Mouse (Mus musculus) large intestine, adult 2 months (tissue): ENCODE measurements at regions not wholly inside any gene's neighbourhood (a gene's known extent, or its start where the extent isn't known, plus 50 kb on each side); places are given as distances from the start of the nearest gene placed in this dataset.

Experiments used
- DNase-seq: peaks from one replicate; pipeline ENCODE4 v3.0.0-alpha.2; 2012; ENCODE audit warnings: low read depth, low spot score
- WGBS: fragments of 180-500 bp; shearing (Covaris S2); methylation state at CpG from one replicate; pipeline ENCODE4 v1.1.7; 2018; 5-methylcytosine and 5-hydroxymethylcytosine counted together

GRCm38 (mm10) chr3:78908196-78908844 is 378.0 kb downstream of the Rapgef2 start:
- 67% methylated on average over 1 of the region's 1 CpGs for WGBS
- DNase-seq: no peak

GRCm38 (mm10) chr3:78907778-78908177 is 378.5 kb downstream of the Rapgef2 start:
- no peak for DNase-seq
- WGBS: 91% methylated on average over 7 of the region's 7 CpGs

GRCm38 (mm10) chr3:78901838-78902484 is 384.4 kb downstream of the Rapgef2 start:
- 60% methylated on average over 4 of the region's 4 CpGs for WGBS
- no peak for DNase-seq

GRCm38 (mm10) chr3:78901016-78901837 is 385.1 kb downstream of the Rapgef2 start:
- no peak for DNase-seq
- 43% methylated on average over 11 of the region's 11 CpGs for WGBS

- no peak for DNase-seq
- 67% methylated on average over 8 of the region's 8 CpGs for WGBS
Observed at GRCm38 (mm10) chr3:78899446-78900230, 386.7 kb downstream of the Rapgef2 start.

GRCm38 (mm10) chr3:78889326-78889725 is 397.0 kb downstream of the Rapgef2 start:
- no peak for DNase-seq
- 59% methylated on average over 3 of the region's 3 CpGs for WGBS

GRCm38 (mm10) chr3:78884715-78885114 is 401.6 kb downstream of the Rapgef2 start:
- no peak for DNase-seq
- 70% methylated on average over 9 of the region's 9 CpGs for WGBS

- WGBS: 75% methylated on average over 11 of the region's 11 CpGs
- DNase-seq: no peak
Observed at GRCm38 (mm10) chr3:78884029-78884428, 402.3 kb downstream of the Rapgef2 start.

- 75% methylated on average over 13 of the region's 13 CpGs for WGBS
- no peak for DNase-seq
Observed at GRCm38 (mm10) chr3:78880072-78880471, 406.2 kb downstream of the Rapgef2 start.

GRCm38 (mm10) chr3:78877323-78877722 is 409.0 kb downstream of the Rapgef2 start:
- DNase-seq: no peak
- 78% methylated on average over 3 of the region's 3 CpGs for WGBS

GRCm38 (mm10) chr3:78866896-78867295 is 419.4 kb downstream of the Rapgef2 start:
- DNase-seq: no peak
- 64% methylated on average over 1 of the region's 1 CpGs for WGBS

GRCm38 (mm10) chr3:78866083-78866726 is 420.1 kb downstream of the Rapgef2 start:
- no peak for DNase-seq

GRCm38 (mm10) chr3:78863005-78863404 is 423.3 kb downstream of the Rapgef2 start:
- DNase-seq: no peak
- 96% methylated on average over 2 of the region's 2 CpGs for WGBS

More at GRCm38 (mm10) chr3:78866083-78866726, 420.1 kb downstream of the Rapgef2 start:
- 82% methylated on average over 9 of the region's 9 CpGs for WGBS

- no peak for DNase-seq
- 72% methylated on average over 8 of the region's 8 CpGs for WGBS
Observed at GRCm38 (mm10) chr3:78846617-78847318, 439.5 kb downstream of the Rapgef2 start.

GRCm38 (mm10) chr3:78841173-78841572 is 445.1 kb downstream of the Rapgef2 start:
- WGBS: 73% methylated on average over 4 of the region's 4 CpGs
- no peak for DNase-seq

GRCm38 (mm10) chr3:78836824-78837223 is 449.5 kb downstream of the Rapgef2 start:
- no peak for DNase-seq
- 83% methylated on average over 5 of the region's 5 CpGs for WGBS

- no peak for DNase-seq
- 62% methylated on average over 2 of the region's 2 CpGs for WGBS
Observed at GRCm38 (mm10) chr3:78825505-78825904, 460.8 kb downstream of the Rapgef2 start.

- 87% methylated on average over 3 of the region's 3 CpGs for WGBS
Observed at GRCm38 (mm10) chr3:78812425-78812824, 473.9 kb downstream of the Rapgef2 start.

More at GRCm38 (mm10) chr3:78812425-78812824, 473.9 kb downstream of the Rapgef2 start:
- no peak for DNase-seq
